Mouse (Mus musculus) hindlimb bud, embryonic 11.5 days (tissue): Measurements from ENCODE around the gene Jak1.

ENCODE experiments used
- DNase-seq: peaks from one replicate; pipeline ENCODE4 v3.0.0-alpha.2; 2012; ENCODE audit warnings: low read depth, low spot score; ENCODE audit errors: extremely low spot score

Jak1 gene

GRCm38 (mm10) chr4:101240163-101240874, 24.8 kb downstream of the Jak1 start:
- no peak for DNase-seq

GRCm38 (mm10) chr4:101239313-101240162, 25.5 kb downstream of the Jak1 start:
- no peak for DNase-seq

GRCm38 (mm10) chr4:101238589-101238988, 26.5 kb downstream of the Jak1 start:
- DNase-seq: no peak

GRCm38 (mm10) chr4:101236797-101237196, 28.3 kb downstream of the Jak1 start:
- DNase-seq: no peak

- no peak for DNase-seq
These were observed 29.1 kb downstream of the Jak1 start for GRCm38 (mm10) chr4:101235964-101236363.

GRCm38 (mm10) chr4:101234753-101235152, 30.3 kb downstream of the Jak1 start:
- DNase-seq: no peak

- DNase-seq: no peak
These were observed 30.8 kb downstream of the Jak1 start for GRCm38 (mm10) chr4:101234332-101234731.

- no peak for DNase-seq
These were observed 34.5 kb downstream of the Jak1 start for GRCm38 (mm10) chr4:101230621-101231020.

- no peak for DNase-seq
These were observed 37.7 kb downstream of the Jak1 start for GRCm38 (mm10) chr4:101227398-101227797.

GRCm38 (mm10) chr4:101225984-101226383, 39.1 kb downstream of the Jak1 start:
- no peak for DNase-seq

- DNase-seq: no peak
These were observed 44.1 kb downstream of the Jak1 start for GRCm38 (mm10) chr4:101220946-101221345.

GRCm38 (mm10) chr4:101219839-101220238, 45.2 kb downstream of the Jak1 start:
- DNase-seq: no peak

- DNase-seq: no peak
These were observed 48.0 kb downstream of the Jak1 start for GRCm38 (mm10) chr4:101217026-101217540.

GRCm38 (mm10) chr4:101216286-101216685, 48.8 kb downstream of the Jak1 start:
- no peak for DNase-seq

GRCm38 (mm10) chr4:101213477-101213876, 51.6 kb downstream of the Jak1 start:
- no peak for DNase-seq

GRCm38 (mm10) chr4:101207492-101207891, 57.6 kb downstream of the Jak1 start:
- no peak for DNase-seq

GRCm38 (mm10) chr4:101203518-101203917, 61.6 kb downstream of the Jak1 start:
- no peak for DNase-seq

GRCm38 (mm10) chr4:101202626-101203025, 62.5 kb downstream of the Jak1 start:
- DNase-seq: no peak

GRCm38 (mm10) chr4:101199433-101200081, 65.5 kb downstream of the Jak1 start:
- no peak for DNase-seq

GRCm38 (mm10) chr4:101198333-101198732, 66.7 kb downstream of the Jak1 start:
- DNase-seq: no peak

GRCm38 (mm10) chr4:101197421-101198170, 67.5 kb downstream of the Jak1 start:
- DNase-seq: no peak
